Mouse (Mus musculus): Measurements from ENCODE around the gene Ppt1.

DNA sequence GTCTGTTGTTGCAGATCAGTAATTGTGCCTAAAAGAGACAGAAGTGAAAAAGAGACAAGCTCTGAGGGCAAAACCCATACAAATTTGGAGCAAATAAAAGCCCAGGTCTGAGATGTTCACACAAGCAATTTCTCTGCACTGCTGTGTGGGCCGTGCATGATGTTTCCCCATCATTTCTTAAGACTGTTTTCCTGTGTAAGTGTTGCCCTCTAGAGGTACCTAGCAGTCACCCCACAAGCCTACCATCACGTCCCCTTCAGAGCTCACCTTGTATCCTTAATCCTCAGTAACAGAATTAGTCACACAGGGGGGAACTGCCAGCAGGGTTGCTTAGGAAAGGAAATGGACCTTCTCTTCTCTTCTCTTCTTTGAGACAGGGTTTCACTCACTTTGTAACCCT, 21.9 kb downstream of the Ppt1 start:
- TF ChIP-seq E2F4 (IDR thresholded peaks at IDR 0.05; ENCODE audit: borderline replicate concordance, low read depth, low read length) (no peak), EP300 (IDR thresholded peaks at IDR 0.05; ENCODE audit: low read depth in 1 of 2, low read length in 2 of 2) (no peak), MAFK (IDR thresholded peaks at IDR 0.05; ENCODE audit: borderline replicate concordance, low read depth, low read length) (no peak), CTCF (IDR thresholded peaks at IDR 0.05 in 2 of 3, conservative IDR thresholded peaks at IDR 0.05 in 1 of 3; ENCODE audit: control insufficient read depth in 1 of 3, insufficient read depth in 1 of 3, low read depth in 2 of 3, low read length in 3 of 3, poor library complexity in 1 of 3, severe bottlenecking in 1 of 3) (peak in 1 of 3 experiments; percentile 45; a peak in 2 of 6 replicates), ZNF384 (IDR thresholded peaks at IDR 0.05; ENCODE audit: low read depth, low read length) (no peak), RAD21 (IDR thresholded peaks at IDR 0.05; ENCODE audit: low read depth, low read length) (peak; percentile 44), CHD1 (IDR thresholded peaks at IDR 0.05; ENCODE audit: low read depth, low read length) (no peak), MAX (IDR thresholded peaks at IDR 0.05; ENCODE audit: low read length) (no peak), BHLHE40 (IDR thresholded peaks at IDR 0.05; ENCODE audit: borderline replicate concordance, low read depth, low read length) (no peak)
